Mouse (Mus musculus): Measurements from ENCODE around the gene Gm42957.
"Not testable (repeated sequence)": the region's sequence is repeated elsewhere in the genome, so short reads cannot be mapped to it uniquely, and the experiment has no call there.

Gene Gm42957

GRCm38 (mm10) chr3:96623201-96623600, 12.1 kb upstream of the Gm42957 start:
- no peak for DNase-seq (ENCODE audit: low read depth)

- DNase-seq (ENCODE audit: low read depth) = peak; percentile 98
Observed at GRCm38 (mm10) chr3:96629729-96630600, 5.3 kb upstream of the Gm42957 start, which contains the start of gene Rbm8a. TSS of gene Rbm8a (plus strand) at chr3:96629933.

GRCm38 (mm10) chr3:96632058-96632457, 3.2 kb upstream of the Gm42957 start:
- no peak for DNase-seq (ENCODE audit: low read depth)

GRCm38 (mm10) chr3:96634015-96634414, 1.3 kb upstream of the Gm42957 start:
- DNase-seq (ENCODE audit: low read depth) = no peak

GRCm38 (mm10) chr3:96635906-96636305, 632 bp downstream of the Gm42957 start:
- peak; percentile 10 for DNase-seq (ENCODE audit: low read depth)

GRCm38 (mm10) chr3:96636448-96636847, 1.2 kb downstream of the Gm42957 start:
- DNase-seq (ENCODE audit: low read depth) = no peak

GRCm38 (mm10) chr3:96639219-96639618, 3.9 kb downstream of the Gm42957 start:
- DNase-seq (ENCODE audit: low read depth) = peak; percentile 58

- no peak for DNase-seq (ENCODE audit: low read depth)
Observed at GRCm38 (mm10) chr3:96645018-96645649, 9.9 kb downstream of the Gm42957 start, which contains the start of gene Itga10. TSS of gene Itga10 (plus strand) at chr3:96645584.

GRCm38 (mm10) chr3:96647365-96647764, 12.1 kb downstream of the Gm42957 start:
- no peak for DNase-seq (ENCODE audit: low read depth)

- DNase-seq (ENCODE audit: low read depth) = no peak
Observed at GRCm38 (mm10) chr3:96660901-96661300, 25.6 kb downstream of the Gm42957 start.

- no peak for DNase-seq (ENCODE audit: low read depth)
Observed at GRCm38 (mm10) chr3:96662731-96663316, 27.6 kb downstream of the Gm42957 start.

- peak; percentile 74 for DNase-seq (ENCODE audit: low read depth)
Observed at GRCm38 (mm10) chr3:96663432-96664239, 28.4 kb downstream of the Gm42957 start.

- not testable (repeated sequence) for DNase-seq (ENCODE audit: low read depth)
Observed at GRCm38 (mm10) chr3:96665732-96666363, 30.6 kb downstream of the Gm42957 start.

GRCm38 (mm10) chr3:96666916-96667315, 31.6 kb downstream of the Gm42957 start:
- no peak for DNase-seq (ENCODE audit: low read depth)

GRCm38 (mm10) chr3:96667316-96667715, 32.0 kb downstream of the Gm42957 start:
- DNase-seq (ENCODE audit: low read depth) = no peak

GRCm38 (mm10) chr3:96668424-96669067, 33.3 kb downstream of the Gm42957 start:
- no peak for DNase-seq (ENCODE audit: low read depth)

- DNase-seq (ENCODE audit: low read depth) = peak; percentile 76
Observed at GRCm38 (mm10) chr3:96669727-96670468, 34.6 kb downstream of the Gm42957 start, which contains the start of gene Ankrd35. TSS of gene Ankrd35 (plus strand) at chr3:96670131.

GRCm38 (mm10) chr3:96671519-96671918, 36.2 kb downstream of the Gm42957 start:
- DNase-seq (ENCODE audit: low read depth) = no peak

GRCm38 (mm10) chr3:96673514-96673913, 38.2 kb downstream of the Gm42957 start:
- no peak for DNase-seq (ENCODE audit: low read depth)

GRCm38 (mm10) chr3:96674442-96674841, 39.2 kb downstream of the Gm42957 start:
- no peak for DNase-seq (ENCODE audit: low read depth)

All from c-Kit-positive CD71-negative TER-119-negative erythroid progenitor cells, embryonic 14.5 days (primary cell).